Mouse (Mus musculus) heart, postnatal 25 days (tissue): Measurements from ENCODE around the gene Actl7b. TPM values are rescaled to one million over a fixed set of nuclear protein-coding genes. Genes with fewer than 3 reads are reported as not detected.

ENCODE experiments used
- DNase-seq: peaks from one replicate; pipeline ENCODE4 v3.0.0; 2022; ENCODE audit warnings: low spot score
- intact Hi-C: fragments of 180-260 bp; cut with DNase I; formaldehyde crosslinking; loops from one replicate; pipeline ENCODE4 v1.15.1; 2025
- total RNA-seq, 2 experiments: library from RNA; stranded (reverse); gene quantifications; 2 replicates each; pipeline ENCODE4 v1.2.3; 2021

The Actl7b gene
- total RNA-seq, result not detected

DNA sequence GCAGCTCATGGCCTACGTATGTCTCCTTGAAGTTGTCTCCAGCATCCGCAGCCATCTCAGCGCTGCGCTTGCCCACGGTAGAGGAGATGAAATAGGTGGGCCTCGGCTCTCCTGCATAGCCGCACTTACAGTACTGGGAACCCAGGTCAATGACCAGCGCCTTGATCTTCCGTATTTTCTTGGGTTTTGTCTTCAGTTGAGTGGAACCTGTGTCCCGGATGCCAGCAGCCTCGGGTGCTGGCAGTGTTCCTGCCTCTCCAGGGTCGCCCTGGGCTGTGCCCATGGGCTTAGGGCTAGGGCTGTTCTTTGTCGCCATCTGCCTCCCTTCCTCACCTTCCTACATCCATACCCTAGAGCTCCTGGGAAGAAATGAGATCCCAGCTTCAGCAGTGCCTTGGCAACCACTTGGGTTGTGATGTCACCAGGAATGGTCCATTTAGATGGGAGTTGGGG lies at the start of gene Actl7b:
Gene Actl7b, minus strand, starts transcription at position 403 of the 453 bp plus-strand sequence.
- intact Hi-C loops, result no loop called here
- no peak for DNase-seq

DNA sequence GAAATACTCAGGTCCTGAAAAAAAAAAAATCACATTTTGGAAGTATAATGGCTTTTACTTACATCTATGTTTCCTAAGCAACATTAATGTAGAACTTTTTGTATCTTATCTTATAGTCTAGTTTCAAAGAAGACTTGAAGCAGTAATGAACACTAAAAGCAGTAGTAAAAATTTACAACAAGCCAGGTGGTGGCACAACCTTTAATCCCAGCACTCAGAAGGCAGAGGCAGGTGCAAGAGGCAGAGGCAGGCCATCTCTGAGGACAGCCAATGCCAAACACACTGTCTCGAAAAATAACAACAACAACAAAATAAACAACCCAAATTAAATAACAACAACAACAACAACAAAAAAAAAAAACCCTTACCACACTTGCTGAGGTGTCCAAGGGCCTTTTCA lies 29.8 kb upstream of the Actl7b start:
- no peak for DNase-seq
- intact Hi-C loops, result no loop called here

DNA sequence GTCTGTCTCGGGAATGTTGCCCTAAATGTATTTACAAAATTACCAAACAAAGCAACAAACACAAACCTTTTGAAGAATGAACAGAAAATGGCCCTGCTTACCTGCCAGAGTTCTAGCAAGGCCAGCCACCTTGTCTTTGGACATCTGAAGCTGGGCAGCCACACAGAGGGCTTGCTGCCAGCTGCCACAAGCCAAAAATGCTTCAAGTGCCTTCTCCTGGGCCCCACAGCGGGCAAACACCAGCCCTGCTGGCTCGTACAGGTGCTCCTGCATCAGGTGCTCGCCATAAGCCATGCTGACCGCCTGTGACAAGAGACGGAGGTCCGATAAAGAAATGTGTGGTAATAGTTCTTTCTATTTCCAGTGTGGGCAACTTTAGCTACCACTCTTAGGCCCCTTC lies 27.7 kb upstream of the Actl7b start:
- DNase-seq, result peak; percentile 10
- intact Hi-C loops, result no loop called here

DNA sequence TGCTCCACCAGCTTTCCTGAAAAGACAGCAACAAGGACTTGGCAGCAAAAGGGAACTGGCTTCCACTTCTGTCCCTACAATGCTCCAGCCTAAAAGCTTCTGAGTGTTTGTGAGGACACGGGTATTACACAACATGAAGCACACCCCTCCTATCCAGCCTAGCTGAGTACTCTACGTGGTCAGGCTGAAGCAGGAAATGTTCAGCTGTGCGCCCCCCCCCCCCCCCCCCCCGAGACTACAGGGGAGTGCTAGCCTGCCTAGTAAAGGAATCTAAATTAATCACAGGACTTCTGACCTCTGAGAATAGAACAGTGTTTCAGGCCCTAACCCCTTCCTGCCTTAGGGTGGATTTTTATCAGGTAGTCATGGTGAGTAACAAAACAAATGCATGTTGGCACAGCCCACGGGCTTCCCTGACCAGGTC lies 26.6 kb upstream of the Actl7b start:
- DNase-seq, result peak; percentile 15
- intact Hi-C loops, result no loop called here

GRCm38 (mm10) chr4:56757693-56758092 lies 16.4 kb upstream of the Actl7b start:
- intact Hi-C loops, result no loop called here
- no peak for DNase-seq

DNA sequence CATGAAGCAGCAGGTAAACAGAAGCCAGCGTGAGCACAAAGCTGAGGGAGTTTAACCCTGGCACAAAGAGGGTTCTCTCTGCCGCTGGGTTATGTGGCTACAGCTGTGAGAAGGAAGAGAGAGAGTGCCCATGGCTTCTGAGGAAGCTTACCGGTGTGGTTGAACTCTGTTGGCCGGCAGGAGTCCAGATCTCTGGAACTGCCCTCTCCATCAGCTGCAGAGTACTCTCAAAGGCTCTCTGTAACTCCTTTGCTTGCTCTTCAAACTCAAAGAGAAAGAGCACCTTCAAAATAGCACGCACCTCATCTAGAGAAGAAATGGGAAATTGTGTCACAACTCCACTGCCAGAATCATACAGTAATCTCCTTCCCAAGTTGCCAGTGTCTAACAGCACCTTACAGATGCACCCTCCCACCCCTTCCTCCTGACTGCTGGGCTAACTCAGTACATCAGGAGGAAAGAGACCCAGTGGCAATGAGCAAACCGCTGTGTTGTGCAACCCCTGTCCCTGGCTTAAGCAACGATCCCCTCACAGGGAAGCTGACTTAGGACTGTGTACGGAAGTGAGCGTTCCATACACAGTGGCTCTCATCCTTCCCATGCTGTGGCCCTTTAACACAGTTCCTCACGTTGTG lies 15.8 kb upstream of the Actl7b start:
- intact Hi-C loops, result no loop called here
- no peak for DNase-seq

GRCm38 (mm10) chr4:56756021-56756420 lies 14.8 kb upstream of the Actl7b start:
- DNase-seq, result no peak
- intact Hi-C loops, result no loop called here

GRCm38 (mm10) chr4:56747456-56747855 lies 6.2 kb upstream of the Actl7b start:
- intact Hi-C loops, result no loop called here
- no peak for DNase-seq

DNA sequence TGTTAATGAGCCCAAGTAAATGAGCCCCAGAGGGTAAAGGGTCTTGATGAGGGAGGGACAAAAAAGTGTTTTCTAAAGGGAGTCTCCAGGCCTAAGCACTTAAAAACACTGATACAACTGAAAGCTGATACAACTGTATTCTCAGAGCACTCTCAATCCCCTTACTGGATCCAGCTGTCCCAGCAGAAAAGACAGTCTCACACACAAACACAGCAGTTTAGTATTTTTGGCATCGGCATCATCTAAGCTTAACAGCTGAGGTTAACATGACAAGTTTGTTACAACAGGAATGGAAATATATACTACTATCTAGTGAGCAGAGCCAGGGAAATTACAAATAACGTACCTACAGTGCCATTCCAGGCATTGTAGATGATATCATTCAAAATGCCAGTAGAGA lies 5.1 kb upstream of the Actl7b start:
- DNase-seq, result no peak
- intact Hi-C loops, result no loop called here

- intact Hi-C loops, result no loop called here
- DNase-seq, result no peak
Measured at GRCm38 (mm10) chr4:56743363-56744195, 2.3 kb upstream of the Actl7b start, which contains the start of gene Actl7a. Actl7a (plus strand) TSS chr4:56743413.

GRCm38 (mm10) chr4:56742698-56743097 lies 1.5 kb upstream of the Actl7b start:
- DNase-seq, result no peak
- intact Hi-C loops, result no loop called here

GRCm38 (mm10) chr4:56740611-56741010 lies 632 bp downstream of the Actl7b start:
- intact Hi-C loops, result no loop called here
- DNase-seq, result no peak

DNA sequence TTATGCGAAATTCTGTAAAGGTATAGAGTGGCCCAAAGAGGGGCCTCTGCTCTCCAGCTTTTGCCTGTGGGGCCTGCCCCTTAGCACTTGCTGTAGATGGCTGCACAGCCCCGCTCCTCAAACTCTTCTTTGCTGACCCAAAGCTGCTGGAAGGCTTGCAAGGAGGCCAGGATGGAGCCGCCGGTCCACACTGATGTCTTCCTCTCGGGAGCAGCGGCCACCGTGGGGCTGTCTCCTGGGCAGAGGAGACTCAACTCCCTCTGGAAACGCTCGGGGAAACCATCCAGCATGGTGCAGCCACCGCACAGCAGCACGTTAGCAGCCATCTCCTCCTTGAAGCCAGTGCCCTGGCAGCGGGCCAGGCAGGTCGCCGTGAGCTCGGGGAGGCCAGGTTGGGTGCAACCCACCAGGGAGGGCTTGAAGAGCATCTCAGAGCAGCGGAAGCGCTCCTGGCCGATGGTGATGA lies 1.2 kb downstream of the Actl7b start, which contains the start of gene Gm26657:
Gene Gm26657, plus strand, starts transcription at position 51 of the 466 bp plus-strand sequence.
- intact Hi-C loops, result no loop called here

GRCm38 (mm10) chr4:56725839-56726238 lies 15.4 kb downstream of the Actl7b start:
- DNase-seq, result no peak
- intact Hi-C loops, result no loop called here

More for the DNA sequence above, 1.2 kb downstream of the Actl7b start, which contains the start of gene Gm26657:
- no peak for DNase-seq

GRCm38 (mm10) chr4:56723237-56723636 lies 18.0 kb downstream of the Actl7b start:
- no peak for DNase-seq
- intact Hi-C loops, result no loop called here

DNA sequence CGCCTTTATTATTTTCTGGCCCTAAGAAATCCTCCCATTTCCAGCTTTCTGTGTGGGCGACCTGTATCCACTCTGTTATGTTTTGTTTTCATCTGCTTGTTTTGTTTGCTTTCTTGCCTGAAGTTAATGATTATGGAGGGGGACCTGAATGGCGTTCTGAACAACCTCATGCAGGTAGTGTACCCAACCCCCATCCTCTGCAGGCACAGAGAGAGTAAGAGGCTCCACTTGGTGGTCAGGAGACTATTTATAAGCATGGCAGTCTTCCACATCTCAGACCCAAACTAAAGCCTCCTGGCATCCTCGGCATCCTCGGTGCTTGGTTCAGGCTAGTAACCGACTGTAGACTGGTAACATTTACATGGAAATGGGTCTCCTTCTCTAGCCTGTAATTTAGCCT lies 18.9 kb downstream of the Actl7b start:
- no peak for DNase-seq
- intact Hi-C loops, result no loop called here

DNA sequence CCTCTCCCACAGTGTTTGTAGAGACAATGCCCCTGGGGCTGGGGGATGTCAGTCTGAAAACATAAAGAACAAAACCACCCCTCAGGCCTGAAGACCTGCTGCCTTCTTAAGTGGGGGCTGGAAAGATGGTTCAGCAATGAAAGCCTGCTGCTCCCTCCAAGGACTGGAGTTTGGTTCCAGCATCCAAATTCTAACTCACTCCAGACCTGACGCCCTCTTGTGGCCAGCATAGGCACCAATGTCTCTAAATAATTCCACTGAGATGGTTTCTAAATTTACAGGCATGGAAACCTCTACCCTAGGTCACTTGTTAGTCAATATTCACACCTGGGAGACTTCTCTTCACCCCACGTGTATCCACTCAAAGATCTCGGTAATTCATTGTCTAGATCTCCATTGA lies 19.8 kb downstream of the Actl7b start:
- no peak for DNase-seq
- intact Hi-C loops, result no loop called here

DNA sequence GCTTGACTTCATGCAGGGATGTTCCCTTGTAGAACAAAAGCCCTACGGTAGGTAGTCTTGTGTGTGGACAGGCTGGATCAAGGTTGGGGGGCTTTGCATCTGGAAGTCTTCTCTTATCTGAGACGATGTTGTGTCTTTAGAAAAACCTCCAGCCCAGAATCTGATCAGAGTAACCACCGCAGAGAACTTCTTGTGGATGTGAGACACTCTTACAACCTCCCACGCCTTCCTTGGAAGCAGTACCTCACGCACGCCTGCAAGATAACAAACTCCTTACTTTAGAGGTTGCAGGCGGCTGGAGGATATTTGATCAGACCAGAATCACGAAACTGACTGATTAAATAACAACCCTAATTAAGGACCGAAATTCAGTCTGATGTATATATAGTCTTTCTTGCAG lies 20.8 kb downstream of the Actl7b start:
- DNase-seq, result no peak
- intact Hi-C loops, result no loop called here

DNA sequence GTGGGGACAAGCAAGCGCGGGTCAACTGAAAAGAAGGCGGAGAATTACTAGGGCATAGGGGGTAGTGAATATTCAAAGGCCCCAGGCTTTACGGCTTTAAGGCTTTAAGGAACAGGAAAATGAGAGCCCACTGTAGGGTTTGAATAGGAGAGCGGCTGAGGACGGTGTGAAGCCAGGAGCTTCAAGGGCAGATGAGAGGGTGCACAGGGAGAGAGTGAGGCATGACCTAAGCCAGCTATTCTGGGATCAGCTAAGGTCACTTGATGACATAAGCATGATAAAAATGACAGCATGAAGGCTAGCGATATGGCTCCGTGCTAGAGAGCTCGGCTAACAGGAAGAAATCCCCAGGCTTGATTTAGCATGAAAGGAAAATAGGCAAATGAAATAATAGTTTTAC lies 21.8 kb downstream of the Actl7b start:
- intact Hi-C loops, result no loop called here
- DNase-seq, result no peak

DNA sequence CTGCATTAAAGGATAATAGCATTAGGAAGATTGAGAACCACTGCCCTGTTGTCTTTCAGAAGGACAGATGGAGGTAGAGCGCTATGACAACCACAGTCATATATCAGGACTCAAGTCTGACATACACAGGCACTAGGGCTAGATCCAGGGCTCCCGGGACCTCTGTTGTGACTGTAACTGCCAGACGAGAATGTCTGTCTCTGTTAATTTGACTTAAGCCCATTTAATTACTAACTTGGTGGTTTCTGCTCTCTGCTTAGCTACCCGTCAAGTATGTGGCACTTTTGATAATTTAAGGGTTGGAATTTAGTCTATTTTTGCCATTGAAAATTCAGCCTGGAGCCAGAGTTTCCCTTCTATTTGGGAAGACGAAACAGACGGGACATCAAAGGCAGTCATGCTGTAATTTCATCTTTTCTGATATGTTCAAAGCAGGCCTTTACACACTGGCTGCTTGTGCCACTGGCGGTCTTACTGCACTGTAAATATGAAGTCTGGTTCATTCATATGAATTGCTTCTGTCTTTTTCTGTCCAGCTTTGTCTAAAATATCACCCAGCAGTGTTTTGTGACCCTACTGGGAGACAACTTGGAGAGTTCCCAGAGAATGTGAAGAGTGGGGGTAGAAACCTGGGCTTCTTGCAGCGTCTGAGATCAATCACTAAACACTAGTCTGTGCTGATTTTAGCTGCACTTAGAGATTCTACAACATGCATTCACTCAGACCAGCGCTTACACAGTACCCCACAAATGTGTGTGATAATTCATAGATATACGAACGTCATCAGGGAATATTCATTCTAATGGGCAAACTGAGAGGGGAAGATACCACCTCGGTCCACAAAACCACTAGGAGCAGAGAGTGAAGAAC lies 22.4 kb downstream of the Actl7b start:
- intact Hi-C loops, result no loop called here
- DNase-seq, result no peak
